Mouse (Mus musculus) MEL (cell line): Measurements from ENCODE around the gene Aph1b.

Experiments
- CTCF ChIP-seq, 3 experiments: IDR thresholded peaks in 2 of 3; conservative IDR thresholded peaks in 1 of 3; 2 replicates each; pipeline ENCODE4 v1.5.1; 2011 to 2012; ENCODE audit warnings: low read length in 3 of 3, low read depth in 2 of 3, mild to moderate bottlenecking in 2 of 3, improper control_type of control experiment in 1 of 3, inconsistent platforms in 1 of 3, mixed read lengths in 1 of 3, moderate library complexity in 1 of 3; ENCODE audit not compliant: control insufficient read depth in 1 of 3, insufficient read depth in 1 of 3, poor library complexity in 1 of 3, severe bottlenecking in 1 of 3
- E2F4 ChIP-seq: IDR thresholded peaks from 2 replicates; pipeline ENCODE4 v1.6.1; 2011; ENCODE audit warnings: low read depth, low read length, improper control_type of control experiment, borderline replicate concordance
- HCFC1 ChIP-seq: IDR thresholded peaks from 2 replicates; pipeline ENCODE4 v1.6.1; 2012; ENCODE audit warnings: low read depth, mild to moderate bottlenecking, inconsistent platforms, low read length, improper control_type of control experiment, moderate library complexity
- MAX ChIP-seq: IDR thresholded peaks from 2 replicates; pipeline ENCODE4 v1.6.1; 2011; ENCODE audit warnings: low read length, improper control_type of control experiment
- MYB ChIP-seq: IDR thresholded peaks from 2 replicates; pipeline ENCODE4 v1.6.1; 2011; ENCODE audit warnings: mild to moderate bottlenecking, low read depth, low read length, improper control_type of control experiment
- POLR2A ChIP-seq, 2 experiments: IDR thresholded peaks; 2 replicates each; pipeline ENCODE4 v1.6.1; 2011 to 2012; ENCODE audit warnings: low read length in 2 of 2, mild to moderate bottlenecking in 2 of 2, control low read depth in 1 of 2, improper control_type of control experiment in 1 of 2, low read depth in 1 of 2, moderate library complexity in 1 of 2; ENCODE audit not compliant: control insufficient read depth in 1 of 2, insufficient read depth in 1 of 2, poor library complexity in 1 of 2
- POLR2AphosphoS2 ChIP-seq: IDR thresholded peaks from 2 replicates; pipeline ENCODE4 v1.6.1; 2011; ENCODE audit warnings: low read length, improper control_type of control experiment
- TCF12 ChIP-seq: IDR thresholded peaks from 2 replicates; pipeline ENCODE4 v1.6.1; 2014; ENCODE audit warnings: low read depth, mild to moderate bottlenecking, inconsistent platforms, low read length, improper control_type of control experiment, moderate library complexity

- TF ChIP-seq POLR2A (IDR thresholded peaks at IDR 0.05; ENCODE audit: control insufficient read depth in 1 of 2, insufficient read depth in 1 of 2, low read depth in 1 of 2, low read length in 2 of 2, poor library complexity in 1 of 2) (no peak), CTCF (IDR thresholded peaks at IDR 0.05 in 2 of 3, conservative IDR thresholded peaks at IDR 0.05 in 1 of 3; ENCODE audit: control insufficient read depth in 1 of 3, insufficient read depth in 1 of 3, low read depth in 2 of 3, low read length in 3 of 3, poor library complexity in 1 of 3, severe bottlenecking in 1 of 3) (no peak), MAX (no peak), POLR2AphosphoS2 (no peak), TCF12 (no peak), MYB (no peak), HCFC1 (no peak), E2F4 (no peak)
These were observed 6.7 kb upstream of the Aph1b start for GRCm38 (mm10) chr9:66801947-66802346.
